Mouse (Mus musculus): Measurements from ENCODE around the gene Gabra6.

DNA sequence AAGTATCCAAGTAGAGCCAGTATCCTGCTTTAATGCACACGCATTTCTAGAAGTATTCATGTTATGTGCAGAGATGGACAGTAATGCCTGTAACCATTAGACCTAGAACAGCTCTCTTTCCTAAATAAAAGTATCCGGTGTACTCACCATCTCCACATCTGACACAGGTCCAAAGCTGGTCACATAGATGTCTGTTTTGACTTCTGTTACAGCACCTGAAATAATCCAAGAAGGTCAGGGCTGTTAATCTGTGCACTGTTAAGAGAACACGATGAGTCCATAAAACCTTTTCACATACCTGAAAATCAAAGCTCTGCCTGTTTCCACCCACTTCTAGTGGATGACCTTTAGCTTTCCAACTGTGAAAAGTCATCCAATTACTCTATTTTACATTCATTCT lies 1.4 kb downstream of the Gabra6 start:
- TF ChIP-seq CTCF (IDR thresholded peaks at IDR 0.05; ENCODE audit: low read depth) (no peak), EP300 (IDR thresholded peaks at IDR 0.05; ENCODE audit: low read depth) (no peak)

Data from liver, embryonic 14.5 days (tissue).